Mouse (Mus musculus): Measurements from ENCODE around the gene Nudt3. TPM values are rescaled to one million over a fixed set of nuclear protein-coding genes. Genes with fewer than 3 reads are reported as not detected.

Nudt3 gene
- polyA plus RNA-seq, 1 experiment from 2014 or later: 251 TPM

- H3K9me3 ChIP-seq: no peaks in the 10 kb centered on the region
- H3K4me3 ChIP-seq: no peak overlapping the region
- no peaks in the 10 kb centered on the region for H3K36me3 ChIP-seq (replicated peaks)
- H3K27ac ChIP-seq: no peak overlapping the region
- no peak overlapping the region for H3K4me2 ChIP-seq
- ATAC-seq (replicated peaks): no peak
- H3K4me1 ChIP-seq: peaks cover 7% of the 10 kb centered on the region
- no peaks in the 10 kb centered on the region for H3K27me3 ChIP-seq (replicated peaks)
- no peak overlapping the region for H3K9ac ChIP-seq
- WGBS: 80% methylated on average over 8 of the region's 8 CpGs
Measured at GRCm38 (mm10) chr17:27571315-27571714, 52.0 kb downstream of the Nudt3 start.

- WGBS: 87% methylated on average over 5 of the region's 5 CpGs
- Histone ChIP-seq H3K9ac (no peak overlapping the region), H3K4me3 (no peak overlapping the region), H3K36me3 (replicated peaks) (no peaks in the 10 kb centered on the region), H3K4me1 (peaks cover 29% of the 10 kb centered on the region), H3K27ac (no peak overlapping the region), H3K9me3 (no peaks in the 10 kb centered on the region), H3K4me2 (no peak overlapping the region), H3K27me3 (replicated peaks) (no peaks in the 10 kb centered on the region)
- no peak for ATAC-seq (replicated peaks)
Measured at GRCm38 (mm10) chr17:27568228-27568627, 55.1 kb downstream of the Nudt3 start.

GRCm38 (mm10) chr17:27565942-27566267 lies 57.4 kb downstream of the Nudt3 start:
- under 1% methylated on average over 13 of the region's 13 CpGs for WGBS
- H3K4me2 ChIP-seq: peak overlapping the region; percentile 93
- peak overlapping the region; percentile 78 for H3K4me3 ChIP-seq
- H3K27me3 ChIP-seq (replicated peaks): no peaks in the 10 kb centered on the region
- no peak for ATAC-seq (replicated peaks)
- H3K36me3 ChIP-seq (replicated peaks): no peaks in the 10 kb centered on the region
- no peaks in the 10 kb centered on the region for H3K9me3 ChIP-seq
- H3K9ac ChIP-seq: peak overlapping the region; percentile 70
- H3K4me1 ChIP-seq: peaks cover 31% of the 10 kb centered on the region
- peak overlapping the region; percentile 69; the same call in 1 of the 2 replicates for H3K27ac ChIP-seq

GRCm38 (mm10) chr17:27565163-27565941 lies 57.9 kb downstream of the Nudt3 start, which contains the start of gene AI413582:
Gene AI413582, minus strand, starts transcription at chr17:27565756.
- Histone ChIP-seq H3K27me3 (replicated peaks) (no peaks in the 10 kb centered on the region), H3K9me3 (no peaks in the 10 kb centered on the region), H3K4me1 (peaks cover 31% of the 10 kb centered on the region), H3K4me3 (peak within 1 kb of the TSS; percentile 78), H3K4me2 (peak within 1 kb of the TSS; percentile 93), H3K9ac (peak within 1 kb of the TSS; percentile 73), H3K27ac (peak within 1 kb of the TSS; percentile 71), H3K36me3 (replicated peaks) (no peaks in the 10 kb centered on the region)
- peak; percentile 96 for ATAC-seq (replicated peaks)
- under 1% methylated on average over 58 of the region's 58 CpGs for WGBS

GRCm38 (mm10) chr17:27564391-27565162 lies 58.7 kb downstream of the Nudt3 start:
- H3K4me2 ChIP-seq: peak overlapping the region; percentile 93
- H3K9ac ChIP-seq: peak overlapping the region; percentile 73
- H3K9me3 ChIP-seq: no peaks in the 10 kb centered on the region
- H3K4me3 ChIP-seq: peak overlapping the region; percentile 78
- peak overlapping the region; percentile 71; the same call in 1 of the 2 replicates for H3K27ac ChIP-seq
- WGBS: 13% methylated on average over 20 of the region's 20 CpGs
- H3K36me3 ChIP-seq (replicated peaks): no peaks in the 10 kb centered on the region
- no peak for ATAC-seq (replicated peaks)
- H3K27me3 ChIP-seq (replicated peaks): no peaks in the 10 kb centered on the region
- peaks cover 31% of the 10 kb centered on the region for H3K4me1 ChIP-seq

- Histone ChIP-seq H3K9me3 (no peaks in the 10 kb centered on the region), H3K27ac (no peak overlapping the region), H3K4me1 (peaks cover 36% of the 10 kb centered on the region), H3K36me3 (replicated peaks) (no peaks in the 10 kb centered on the region), H3K4me3 (no peak overlapping the region), H3K9ac (no peak overlapping the region), H3K4me2 (peak overlapping the region; percentile 93; the same call in 1 of the 2 replicates), H3K27me3 (replicated peaks) (no peaks in the 10 kb centered on the region)
- no peak for ATAC-seq (replicated peaks)
- WGBS: 57% methylated on average over 7 of the region's 7 CpGs
Measured at GRCm38 (mm10) chr17:27563771-27564244, 59.5 kb downstream of the Nudt3 start.

GRCm38 (mm10) chr17:27561809-27562526 lies 61.3 kb downstream of the Nudt3 start:
- no peak overlapping the region for H3K27ac ChIP-seq
- H3K4me3 ChIP-seq: no peak overlapping the region
- WGBS: 58% methylated on average over 7 of the region's 11 CpGs
- no peak for ATAC-seq (replicated peaks)
- H3K4me1 ChIP-seq: peaks cover 51% of the 10 kb centered on the region
- H3K9me3 ChIP-seq: no peaks in the 10 kb centered on the region
- H3K27me3 ChIP-seq (replicated peaks): no peaks in the 10 kb centered on the region
- H3K4me2 ChIP-seq: no peak overlapping the region
- no peaks in the 10 kb centered on the region for H3K36me3 ChIP-seq (replicated peaks)
- no peak overlapping the region for H3K9ac ChIP-seq

GRCm38 (mm10) chr17:27560926-27561480 lies 62.3 kb downstream of the Nudt3 start:
- Histone ChIP-seq H3K27me3 (replicated peaks) (no peaks in the 10 kb centered on the region), H3K4me1 (peaks cover 44% of the 10 kb centered on the region), H3K4me2 (no peak overlapping the region)

GRCm38 (mm10) chr17:27559596-27559995 lies 63.7 kb downstream of the Nudt3 start:
- Histone ChIP-seq H3K4me2 (no peak overlapping the region), H3K36me3 (replicated peaks) (no peaks in the 10 kb centered on the region), H3K9me3 (no peaks in the 10 kb centered on the region), H3K4me1 (peaks cover 46% of the 10 kb centered on the region), H3K9ac (no peak overlapping the region), H3K27ac (no peak overlapping the region), H3K27me3 (replicated peaks) (0 out of 2 replicates have a peak, but pooled peaks cover 5% of the 10 kb centered on the region), H3K4me3 (no peak overlapping the region)
- 77% methylated on average over 10 of the region's 12 CpGs for WGBS
- no peak for ATAC-seq (replicated peaks)

More at GRCm38 (mm10) chr17:27560926-27561480, 62.3 kb downstream of the Nudt3 start:
- no peaks in the 10 kb centered on the region for H3K9me3 ChIP-seq
- H3K36me3 ChIP-seq (replicated peaks): no peaks in the 10 kb centered on the region
- 89% methylated on average over 13 of the region's 13 CpGs for WGBS
- no peak overlapping the region for H3K9ac ChIP-seq
- no peak overlapping the region for H3K4me3 ChIP-seq
- ATAC-seq (replicated peaks): no peak
- no peak overlapping the region for H3K27ac ChIP-seq

GRCm38 (mm10) chr17:27558845-27559244 lies 64.5 kb downstream of the Nudt3 start:
- no peak overlapping the region for H3K27ac ChIP-seq
- H3K27me3 ChIP-seq (replicated peaks): 0 out of 2 replicates have a peak, but pooled peaks cover 5% of the 10 kb centered on the region
- ATAC-seq (replicated peaks): no peak
- no peaks in the 10 kb centered on the region for H3K9me3 ChIP-seq
- 13% methylated on average over 5 of the region's 5 CpGs for WGBS
- no peaks in the 10 kb centered on the region for H3K36me3 ChIP-seq (replicated peaks)
- peaks cover 39% of the 10 kb centered on the region for H3K4me1 ChIP-seq
- no peak overlapping the region for H3K9ac ChIP-seq
- H3K4me2 ChIP-seq: peak overlapping the region; percentile 86; the same call in 1 of the 2 replicates
- no peak overlapping the region for H3K4me3 ChIP-seq

- 0 out of 2 replicates have a peak overlapping the region, but pooled peaks have one; percentile 23 for H3K27ac ChIP-seq
- no peak for ATAC-seq (replicated peaks)
- H3K9ac ChIP-seq: peak overlapping the region; percentile 89
- H3K4me1 ChIP-seq: peaks cover 37% of the 10 kb centered on the region
- H3K27me3 ChIP-seq (replicated peaks): 0 out of 2 replicates have a peak, but pooled peaks cover 5% of the 10 kb centered on the region
- H3K36me3 ChIP-seq (replicated peaks): no peaks in the 10 kb centered on the region
- peak overlapping the region; percentile 86 for H3K4me2 ChIP-seq
- 2% methylated on average over 14 of the region's 14 CpGs for WGBS
- peak overlapping the region; percentile 84 for H3K4me3 ChIP-seq
- no peaks in the 10 kb centered on the region for H3K9me3 ChIP-seq
Measured at GRCm38 (mm10) chr17:27557927-27558661, 65.2 kb downstream of the Nudt3 start.
